8 mouse cellular contexts compared by ENCODE assay signal in the genomic region with DNA sequence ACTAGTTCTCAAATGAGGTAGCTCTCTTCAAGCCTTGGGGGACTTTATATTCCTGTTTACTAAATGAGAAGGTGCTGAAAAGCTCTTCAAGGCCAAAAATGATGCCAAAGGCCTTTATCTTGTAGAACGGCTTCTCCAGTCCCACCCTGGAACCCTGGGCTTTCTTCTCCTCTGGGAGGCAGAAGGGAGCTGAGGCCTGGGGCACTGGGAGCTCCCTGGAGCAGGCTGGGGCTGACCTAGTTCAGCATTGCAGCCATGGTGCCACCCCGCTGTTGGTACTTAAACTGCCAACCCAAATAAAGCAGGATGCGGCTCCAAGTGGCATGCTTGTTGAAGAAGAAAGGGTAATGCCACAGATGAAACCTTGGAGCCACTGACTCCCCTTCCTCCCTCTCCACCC. TPM values are rescaled to one million over a fixed set of nuclear protein-coding genes. Genes with fewer than 3 reads are reported as not detected.
A peak's percentile ranks its signal among the peaks of the same experiment; 100 is the strongest.
DNase-seq lines count a peak whose midpoint lies in the region; ATAC-seq lines count a peak whose summit lies in the region.

No protein-coding gene starts in this region.

- DNase-seq in kidney, postnatal 10 days, result no peak
- DNase-seq in adrenal gland, postnatal 14 days, result peak; percentile 64
- DNase-seq in embryonic facial prominence, embryonic 10.5 days (ENCODE audit: low spot score), result no peak
- no peak for DNase-seq in intestine, embryonic 14.5 days (ENCODE audit: low spot score)
- DNase-seq in spleen, postnatal 36 days (ENCODE audit: low spot score in 2 of 2), result no peak

- H3K9me3 ChIP-seq in kidney, embryonic 16.5 days (ENCODE audit: low read length), result no peaks in the 10 kb centered on the region
- H3K9me3 ChIP-seq in embryonic facial prominence, embryonic 10.5 days, result no peaks in the 10 kb centered on the region
- H3K9me3 ChIP-seq in intestine, embryonic 14.5 days (ENCODE audit: control insufficient read depth, low read length), result no peaks in the 10 kb centered on the region
- no peaks in the 10 kb centered on the region for H3K9me3 ChIP-seq in neural tube, embryonic 13.5 days

- peaks cover 43% of the 10 kb centered on the region for H3K4me1 ChIP-seq in kidney, embryonic 16.5 days (ENCODE audit: insufficient read depth, low read length)
- H3K4me1 ChIP-seq in embryonic facial prominence, embryonic 10.5 days, result peaks cover 42% of the 10 kb centered on the region
- peaks cover 47% of the 10 kb centered on the region for H3K4me1 ChIP-seq in intestine, embryonic 14.5 days (replicated peaks; ENCODE audit: control insufficient read depth, insufficient read depth, low read length)
- peaks cover 56% of the 10 kb centered on the region for H3K4me1 ChIP-seq in neural tube, embryonic 13.5 days (replicated peaks)

- no peaks in the 10 kb centered on the region for H3K36me3 ChIP-seq in kidney, embryonic 16.5 days (ENCODE audit: insufficient read depth, low read length)
- no peaks in the 10 kb centered on the region for H3K36me3 ChIP-seq in embryonic facial prominence, embryonic 10.5 days (replicated peaks)
- H3K36me3 ChIP-seq in intestine, embryonic 14.5 days (ENCODE audit: control insufficient read depth, insufficient read depth, low read length), result no peaks in the 10 kb centered on the region
- no peaks in the 10 kb centered on the region for H3K36me3 ChIP-seq in neural tube, embryonic 13.5 days

- H3K27me3 ChIP-seq in kidney, embryonic 16.5 days (ENCODE audit: insufficient read depth, low read length), result no peaks in the 10 kb centered on the region
- no peaks in the 10 kb centered on the region for H3K27me3 ChIP-seq in embryonic facial prominence, embryonic 10.5 days (replicated peaks; ENCODE audit: low read depth, poor library complexity, severe bottlenecking)
- no peaks in the 10 kb centered on the region for H3K27me3 ChIP-seq in intestine, embryonic 14.5 days (replicated peaks; ENCODE audit: control insufficient read depth, insufficient read depth, low read length)
- H3K27me3 ChIP-seq in neural tube, embryonic 13.5 days, result no peaks in the 10 kb centered on the region

- H3K27ac ChIP-seq in kidney, embryonic 16.5 days (ENCODE audit: low read length), result no peak overlapping the region
- H3K27ac ChIP-seq in embryonic facial prominence, embryonic 10.5 days (replicated peaks), result no peak overlapping the region
- no peak overlapping the region for H3K27ac ChIP-seq in intestine, embryonic 14.5 days (ENCODE audit: low read depth)
- H3K27ac ChIP-seq in neural tube, embryonic 13.5 days (replicated peaks), result no peak overlapping the region

- H3K4me2 ChIP-seq in kidney, embryonic 16.5 days (replicated peaks; ENCODE audit: low read depth, low read length), result peak overlapping the region; percentile 81
- peak overlapping the region; percentile 74 for H3K4me2 ChIP-seq in intestine, embryonic 14.5 days (ENCODE audit: low read length)
- H3K4me2 ChIP-seq in neural tube, embryonic 13.5 days, result peak overlapping the region; percentile 82

- no peak for ATAC-seq in kidney, embryonic 16.5 days (ENCODE audit: low FRiP score, low TSS enrichment)
- no peak for ATAC-seq in intestine, embryonic 14.5 days (replicated peaks; ENCODE audit: low FRiP score, low TSS enrichment, low read depth)
- no peak for ATAC-seq in neural tube, embryonic 13.5 days (ENCODE audit: low read depth)
- no peak for ATAC-seq in frontal cortex, adult (ENCODE audit: low TSS enrichment)

- 81% methylated on average over 3 of the region's 3 CpGs for WGBS in kidney, embryonic 16.5 days
- 89% methylated on average over 3 of the region's 3 CpGs for WGBS in embryonic facial prominence, embryonic 10.5 days
- 87% methylated on average over 3 of the region's 3 CpGs for WGBS in intestine, embryonic 14.5 days
- 82% methylated on average over 3 of the region's 3 CpGs for WGBS in neural tube, embryonic 13.5 days

- peak overlapping the region; percentile 94 for H3K9ac ChIP-seq in kidney, embryonic 16.5 days (replicated peaks; ENCODE audit: low read length)
- H3K9ac ChIP-seq in intestine, embryonic 14.5 days (ENCODE audit: low read length), result peak overlapping the region; percentile 93
- H3K9ac ChIP-seq in neural tube, embryonic 13.5 days, result peak overlapping the region; percentile 93

- H3K4me3 ChIP-seq in kidney, embryonic 16.5 days (ENCODE audit: low read length), result peak overlapping the region; percentile 87
- H3K4me3 ChIP-seq in embryonic facial prominence, embryonic 10.5 days, result peak overlapping the region; percentile 84
- peak overlapping the region; percentile 78 for H3K4me3 ChIP-seq in intestine, embryonic 14.5 days (ENCODE audit: low read depth, low read length)
- H3K4me3 ChIP-seq in neural tube, embryonic 13.5 days, result peak overlapping the region; percentile 82

RNA-seq across cellular contexts. Expression of a gene that starts 1.5 kb away (rescaled TPM):
- polyA plus RNA-seq in kidney, embryonic 16.5 days (2015; fragmentation: Nextera tagmentation; extraction: Ambion mirVana), result 16.0 and 17.7 TPM in 2 replicates
- total RNA-seq in adrenal gland, postnatal 14 days (2021), result 60.1 and 60.3 TPM in 2 replicates
- polyA plus RNA-seq in embryonic facial prominence, embryonic 10.5 days (2016; fragmentation: Nextera tagmentation; extraction: Ambion mirVana), result 15.6 and 16.8 TPM in 2 replicates
- 44.2 and 49.8 TPM in 2 replicates for polyA plus RNA-seq in intestine, embryonic 14.5 days (2014; fragmentation: Nextera tagmentation; extraction: Ambion mirVana)
- polyA plus RNA-seq in neural tube, embryonic 13.5 days (2015; fragmentation: Nextera tagmentation; extraction: Ambion mirVana), result 15.5 and 17.6 TPM in 2 replicates
